Mouse (Mus musculus) fibroblast of lung, adult 2 months (primary cell): Measurements from ENCODE around the gene Trmo.

ENCODE experiments used
- DNase-seq: peaks from one replicate; pipeline ENCODE4 v3.0.0-alpha.2; 2011; ENCODE audit warnings: low read depth

Gene Trmo

GRCm38 (mm10) chr4:46339026-46339425, 50.2 kb downstream of the Trmo start:
- DNase-seq, result no peak

GRCm38 (mm10) chr4:46337990-46338389, 51.2 kb downstream of the Trmo start:
- no peak for DNase-seq

GRCm38 (mm10) chr4:46335846-46336245, 53.4 kb downstream of the Trmo start:
- no peak for DNase-seq

GRCm38 (mm10) chr4:46328906-46329305, 60.3 kb downstream of the Trmo start:
- DNase-seq, result no peak
